Mouse (Mus musculus): Measurements from ENCODE around the gene Gapdhs.
"Not testable (repeated sequence)": the region's sequence is repeated elsewhere in the genome, so short reads cannot be mapped to it uniquely, and the experiment has no call there.

DNA sequence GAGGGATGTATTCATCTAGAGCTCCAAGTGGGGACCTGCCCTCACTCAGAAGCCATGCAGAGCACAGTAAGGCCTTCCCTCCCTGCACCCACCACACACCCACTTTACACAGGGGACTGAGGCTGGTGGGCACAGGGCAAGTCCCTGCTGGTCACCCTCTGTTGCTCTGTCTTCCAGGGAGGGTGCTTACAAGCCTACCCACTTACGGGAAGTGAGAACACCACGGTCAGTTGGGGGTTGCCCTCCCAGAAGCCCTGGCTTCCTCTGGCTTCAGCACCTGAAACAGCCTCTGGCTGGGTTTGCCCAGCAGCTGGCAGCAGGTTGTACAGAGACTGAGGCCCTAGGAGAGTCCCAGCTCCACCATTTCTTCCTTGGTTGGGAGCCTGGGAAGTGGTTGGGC, 911 bp downstream of the Gapdhs start:
- TF ChIP-seq POLR2A (IDR thresholded peaks at IDR 0.05; ENCODE audit: insufficient read length, low read depth); TCF3 (IDR thresholded peaks at IDR 0.05; ENCODE audit: insufficient read length, low read depth); MYOG (IDR thresholded peaks at IDR 0.05; ENCODE audit: control insufficient read depth in 1 of 3, insufficient read depth in 1 of 3, insufficient read length in 2 of 3, low read depth in 2 of 3); USF1 (IDR thresholded peaks at IDR 0.05; ENCODE audit: low read depth); MAX (IDR thresholded peaks at IDR 0.05; ENCODE audit: low read depth); MYOD1 (IDR thresholded peaks at IDR 0.05; ENCODE audit: control insufficient read depth in 1 of 3, insufficient read length in 2 of 3, low read depth in 2 of 3); TCF12 (IDR thresholded peaks at IDR 0.05; ENCODE audit: insufficient read depth, poor library complexity, severe bottlenecking): not testable (repeated sequence)
